Mouse (Mus musculus): Measurements from ENCODE around the gene Ryr1. TPM values are rescaled to one million over a fixed set of nuclear protein-coding genes. Genes with fewer than 3 reads are reported as not detected.

The Ryr1 gene
- polyA plus RNA-seq, 1 experiment from 2014 or later = 0.58 TPM

DNA sequence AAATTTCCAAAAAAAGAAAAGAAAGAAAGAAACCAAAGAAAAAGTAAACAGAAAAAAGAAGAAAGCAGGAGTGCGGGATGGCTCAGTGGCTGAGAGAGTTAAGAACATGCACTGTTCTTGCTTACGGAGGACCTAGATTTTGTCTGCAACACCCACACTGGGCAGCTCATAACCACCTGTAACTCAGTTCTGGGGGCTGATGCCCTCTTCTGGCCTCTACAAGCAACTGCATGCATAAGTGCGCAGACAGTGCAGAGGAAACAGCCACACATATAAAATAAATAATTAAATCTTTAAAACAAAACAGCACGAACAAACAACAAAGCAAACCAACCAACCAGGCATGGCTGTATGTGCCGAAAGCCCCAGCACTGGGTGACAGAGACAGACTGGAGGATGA is 92.3 kb downstream of the Ryr1 start:
- Histone ChIP-seq H3K27me3 (ENCODE audit: control insufficient read depth, insufficient read depth, low read depth, low read length) (no peaks in the 10 kb centered on the region), H3K36me3 (ENCODE audit: control insufficient read depth, insufficient read depth) (no peaks in the 10 kb centered on the region), H3K27ac (ENCODE audit: low read length) (no peak overlapping the region), H3K4me2 (ENCODE audit: low read depth, low read length) (no peak overlapping the region), H3K4me1 (ENCODE audit: control insufficient read depth, low read depth, low read length) (peaks cover 23% of the 10 kb centered on the region), H3K4me3 (ENCODE audit: low read depth, low read length) (no peak overlapping the region), H3K9me3 (replicated peaks; ENCODE audit: control insufficient read depth, low read length) (no peaks in the 10 kb centered on the region), H3K9ac (ENCODE audit: low read depth, low read length) (no peak overlapping the region)
- 74% methylated on average over 5 of the region's 5 CpGs for WGBS (ENCODE audit: insufficient replicate concordance)
- ATAC-seq (ENCODE audit: low read depth) = no peak

DNA sequence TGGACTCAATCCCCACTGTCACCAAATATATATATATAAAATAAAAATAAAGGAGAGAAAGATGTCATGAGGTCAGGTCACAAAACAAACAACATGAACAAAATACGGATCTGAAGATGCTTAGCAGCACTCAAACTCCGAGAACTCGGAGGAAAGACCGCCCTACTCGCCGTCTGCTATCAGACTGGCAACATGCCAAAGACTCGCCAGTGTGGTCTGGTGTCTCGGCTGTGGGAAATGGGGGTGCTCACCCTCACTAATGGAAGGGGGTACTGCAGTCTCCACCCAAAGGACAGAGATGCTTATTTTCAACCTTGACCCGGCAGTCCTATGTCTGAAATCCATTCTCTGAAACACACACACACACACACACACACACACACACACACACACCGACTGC is 93.3 kb downstream of the Ryr1 start:
- no peaks in the 10 kb centered on the region for H3K27me3 ChIP-seq (ENCODE audit: control insufficient read depth, insufficient read depth, low read depth, low read length)
- H3K4me1 ChIP-seq (ENCODE audit: control insufficient read depth, low read depth, low read length) = peaks cover 23% of the 10 kb centered on the region
- no peak overlapping the region for H3K4me3 ChIP-seq (ENCODE audit: low read depth, low read length)
- H3K4me2 ChIP-seq (ENCODE audit: low read depth, low read length) = no peak overlapping the region
- no peak for ATAC-seq (ENCODE audit: low read depth)
- no peaks in the 10 kb centered on the region for H3K9me3 ChIP-seq (replicated peaks; ENCODE audit: control insufficient read depth, low read length)
- peak overlapping the region; percentile 22; the same call in 1 of the 2 replicates for H3K27ac ChIP-seq (ENCODE audit: low read length)
- WGBS (ENCODE audit: insufficient replicate concordance) = 47% methylated on average over 10 of the region's 10 CpGs
- H3K9ac ChIP-seq (ENCODE audit: low read depth, low read length) = no peak overlapping the region
- no peaks in the 10 kb centered on the region for H3K36me3 ChIP-seq (ENCODE audit: control insufficient read depth, insufficient read depth)

DNA sequence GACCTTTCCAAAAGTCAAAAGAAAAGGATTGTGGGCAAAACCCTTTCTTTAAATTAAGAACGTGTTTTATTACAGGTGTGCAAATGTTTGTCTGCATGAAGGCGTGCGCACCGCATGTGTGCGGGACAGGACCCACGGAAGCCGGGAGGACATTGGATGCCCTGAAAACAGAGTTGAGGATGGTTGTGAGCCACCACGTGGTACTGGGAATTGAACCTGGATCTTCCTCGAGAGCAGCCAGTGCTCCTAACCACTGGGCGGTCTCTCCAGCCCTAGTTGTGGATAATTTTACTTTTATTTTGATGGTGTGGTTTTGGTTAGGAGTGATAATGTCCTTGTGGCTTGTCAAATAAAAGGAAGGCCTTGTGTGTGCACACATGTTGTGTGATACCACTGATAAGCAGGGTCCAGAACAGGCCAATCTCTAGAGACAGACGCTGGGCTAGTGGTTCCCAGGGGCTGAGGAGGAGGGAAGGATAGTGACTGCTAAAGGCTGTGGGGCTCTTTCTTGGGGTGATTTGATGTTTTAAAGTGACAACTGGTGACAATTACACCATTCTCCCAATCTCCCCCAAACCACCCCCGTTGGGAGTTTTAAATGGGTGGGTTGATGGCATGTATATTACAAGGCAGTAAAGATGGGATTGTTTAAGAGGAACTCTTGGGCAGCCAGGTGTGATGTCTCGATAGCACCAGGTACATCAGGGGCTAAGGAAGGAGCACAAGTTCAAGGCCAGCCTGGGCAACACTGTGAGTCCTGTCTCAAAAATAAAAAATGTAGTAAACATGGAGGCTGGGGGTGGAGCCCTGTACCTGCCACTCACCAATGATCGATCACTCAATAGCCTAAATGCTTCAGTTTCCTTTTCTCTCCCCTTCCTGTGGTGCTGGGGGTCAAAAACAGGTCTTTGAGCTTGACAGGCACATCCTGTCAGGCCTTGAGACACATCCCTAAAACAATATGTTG is 95.0 kb downstream of the Ryr1 start:
- H3K27ac ChIP-seq (ENCODE audit: low read length) = peak overlapping the region; percentile 92
- peak; percentile 99 for ATAC-seq (ENCODE audit: low read depth)
- H3K36me3 ChIP-seq (ENCODE audit: control insufficient read depth, insufficient read depth) = no peaks in the 10 kb centered on the region
- no peak overlapping the region for H3K4me3 ChIP-seq (ENCODE audit: low read depth, low read length)
- peaks cover 30% of the 10 kb centered on the region for H3K4me1 ChIP-seq (ENCODE audit: control insufficient read depth, low read depth, low read length)
- no peaks in the 10 kb centered on the region for H3K27me3 ChIP-seq (ENCODE audit: control insufficient read depth, insufficient read depth, low read depth, low read length)
- peak overlapping the region; percentile 36; the same call in 1 of the 2 replicates for H3K4me2 ChIP-seq (ENCODE audit: low read depth, low read length)
- 0 out of 2 replicates have a peak overlapping the region, but pooled peaks have one; percentile 12 for H3K9ac ChIP-seq (ENCODE audit: low read depth, low read length)
- H3K9me3 ChIP-seq (replicated peaks; ENCODE audit: control insufficient read depth, low read length) = no peaks in the 10 kb centered on the region
- 35% methylated on average over 14 of the region's 14 CpGs for WGBS (ENCODE audit: insufficient replicate concordance)

DNA sequence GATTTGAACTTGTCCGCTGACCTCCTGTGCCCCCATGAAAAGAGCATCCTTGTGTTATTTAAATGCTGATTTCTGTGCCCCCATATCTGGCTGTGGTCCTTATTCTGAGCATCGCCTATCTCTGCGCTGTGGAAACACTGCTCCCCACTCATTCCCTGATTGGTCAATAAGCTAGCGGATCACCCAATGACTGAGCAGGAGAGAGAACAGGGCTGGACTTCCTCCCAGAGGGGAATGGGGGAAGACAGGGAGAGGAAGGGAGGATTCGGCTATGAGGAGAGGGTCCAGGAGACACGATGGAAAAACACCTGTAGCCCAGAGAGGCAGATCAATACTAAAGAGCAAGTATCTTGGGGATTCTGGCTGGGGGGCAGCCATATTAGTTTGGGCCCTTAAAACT is 96.2 kb downstream of the Ryr1 start:
- no peak overlapping the region for H3K27ac ChIP-seq (ENCODE audit: low read length)

DNA sequence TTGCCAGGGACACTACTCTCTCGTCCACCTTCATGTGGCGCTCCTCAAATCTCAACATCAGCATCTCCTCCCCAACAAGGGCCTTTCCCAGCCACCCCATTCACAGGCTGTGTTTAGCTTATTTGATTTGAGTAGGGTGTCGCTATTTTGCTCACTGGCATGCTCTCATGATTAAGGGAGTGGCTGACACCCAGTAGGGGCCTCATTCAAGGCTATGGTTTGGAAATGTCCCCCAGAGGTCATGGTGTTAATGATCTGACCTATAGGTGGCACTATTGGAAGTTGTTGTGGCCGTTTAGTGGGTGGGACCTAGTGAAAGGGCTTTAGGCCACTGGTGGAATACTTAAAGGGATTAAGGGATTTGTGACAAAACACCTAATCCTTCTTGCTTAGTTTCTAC is 98.2 kb downstream of the Ryr1 start:
- ATAC-seq (ENCODE audit: low read depth) = no peak
- no peaks in the 10 kb centered on the region for H3K27me3 ChIP-seq (ENCODE audit: control insufficient read depth, insufficient read depth, low read depth, low read length)

More for the DNA sequence above, 96.2 kb downstream of the Ryr1 start:
- Histone ChIP-seq H3K4me3 (ENCODE audit: low read depth, low read length) (no peak overlapping the region), H3K36me3 (ENCODE audit: control insufficient read depth, insufficient read depth) (no peaks in the 10 kb centered on the region), H3K27me3 (ENCODE audit: control insufficient read depth, insufficient read depth, low read depth, low read length) (no peaks in the 10 kb centered on the region), H3K4me1 (ENCODE audit: control insufficient read depth, low read depth, low read length) (peaks cover 30% of the 10 kb centered on the region), H3K9me3 (replicated peaks; ENCODE audit: control insufficient read depth, low read length) (no peaks in the 10 kb centered on the region), H3K4me2 (ENCODE audit: low read depth, low read length) (no peak overlapping the region), H3K9ac (ENCODE audit: low read depth, low read length) (no peak overlapping the region)
- WGBS (ENCODE audit: insufficient replicate concordance) = 75% methylated on average over 6 of the region's 6 CpGs
- no peak for ATAC-seq (ENCODE audit: low read depth)

DNA sequence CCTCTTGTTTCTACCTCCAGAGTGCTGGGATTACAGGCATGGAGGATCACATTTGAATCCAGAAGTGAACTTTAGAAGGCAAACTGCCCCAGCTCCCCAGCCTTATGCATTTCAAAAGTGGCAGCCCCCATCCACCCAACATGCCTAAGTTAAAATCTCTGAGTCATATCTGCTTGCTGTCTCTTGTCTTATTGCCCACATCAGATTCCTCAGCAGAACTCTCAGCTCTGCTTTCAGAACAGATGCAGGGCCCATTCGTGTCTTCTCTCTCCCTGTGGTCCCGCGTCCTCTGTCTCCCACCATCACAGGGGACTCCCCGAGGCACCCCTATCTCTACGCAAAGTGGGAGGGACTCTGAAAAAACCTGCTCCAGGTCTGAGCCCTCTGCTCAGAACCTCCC is 98.8 kb downstream of the Ryr1 start:
- H3K36me3 ChIP-seq (ENCODE audit: control insufficient read depth, insufficient read depth) = no peaks in the 10 kb centered on the region
- no peak overlapping the region for H3K27ac ChIP-seq (ENCODE audit: low read length)
- H3K4me1 ChIP-seq (ENCODE audit: control insufficient read depth, low read depth, low read length) = peaks cover 24% of the 10 kb centered on the region
- H3K27me3 ChIP-seq (ENCODE audit: control insufficient read depth, insufficient read depth, low read depth, low read length) = no peaks in the 10 kb centered on the region
- no peak for ATAC-seq (ENCODE audit: low read depth)
- H3K4me2 ChIP-seq (ENCODE audit: low read depth, low read length) = no peak overlapping the region
- WGBS (ENCODE audit: insufficient replicate concordance) = 73% methylated on average over 5 of the region's 5 CpGs
- no peaks in the 10 kb centered on the region for H3K9me3 ChIP-seq (replicated peaks; ENCODE audit: control insufficient read depth, low read length)
- no peak overlapping the region for H3K9ac ChIP-seq (ENCODE audit: low read depth, low read length)
- no peak overlapping the region for H3K4me3 ChIP-seq (ENCODE audit: low read depth, low read length)

More for the DNA sequence above, 98.2 kb downstream of the Ryr1 start:
- 82% methylated on average over 4 of the region's 4 CpGs for WGBS (ENCODE audit: insufficient replicate concordance)
- no peak overlapping the region for H3K4me2 ChIP-seq (ENCODE audit: low read depth, low read length)
- H3K27ac ChIP-seq (ENCODE audit: low read length) = no peak overlapping the region
- no peaks in the 10 kb centered on the region for H3K9me3 ChIP-seq (replicated peaks; ENCODE audit: control insufficient read depth, low read length)
- H3K9ac ChIP-seq (ENCODE audit: low read depth, low read length) = no peak overlapping the region
- peaks cover 30% of the 10 kb centered on the region for H3K4me1 ChIP-seq (ENCODE audit: control insufficient read depth, low read depth, low read length)
- H3K4me3 ChIP-seq (ENCODE audit: low read depth, low read length) = no peak overlapping the region
- no peaks in the 10 kb centered on the region for H3K36me3 ChIP-seq (ENCODE audit: control insufficient read depth, insufficient read depth)

DNA sequence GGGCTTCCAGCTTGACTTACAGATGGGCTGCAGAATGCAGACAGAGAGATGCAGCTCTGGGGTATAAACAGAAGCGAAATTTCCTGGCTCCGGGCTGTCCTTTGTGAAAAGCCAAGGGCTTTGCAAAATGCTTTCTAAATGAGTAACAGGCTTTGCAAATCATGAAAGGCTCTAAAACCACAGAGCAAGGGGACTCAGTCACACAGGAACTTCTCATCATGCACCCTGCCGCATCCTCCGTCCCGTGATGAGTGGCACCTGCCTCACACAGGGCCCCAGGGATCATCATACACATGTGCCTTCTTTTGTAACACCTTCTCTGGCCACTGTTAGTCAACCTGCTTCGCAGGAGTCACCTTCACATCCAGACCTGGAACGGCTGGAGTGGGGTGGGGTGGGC is 99.4 kb downstream of the Ryr1 start:
- no peak for ATAC-seq (ENCODE audit: low read depth)
- Histone ChIP-seq H3K36me3 (ENCODE audit: control insufficient read depth, insufficient read depth) (no peaks in the 10 kb centered on the region), H3K27me3 (ENCODE audit: control insufficient read depth, insufficient read depth, low read depth, low read length) (peaks cover 5% of the 10 kb centered on the region), H3K9me3 (replicated peaks; ENCODE audit: control insufficient read depth, low read length) (no peaks in the 10 kb centered on the region), H3K27ac (ENCODE audit: low read length) (no peak overlapping the region), H3K4me1 (ENCODE audit: control insufficient read depth, low read depth, low read length) (peaks cover 20% of the 10 kb centered on the region), H3K9ac (ENCODE audit: low read depth, low read length) (no peak overlapping the region), H3K4me3 (ENCODE audit: low read depth, low read length) (no peak overlapping the region), H3K4me2 (ENCODE audit: low read depth, low read length) (no peak overlapping the region)
- WGBS (ENCODE audit: insufficient replicate concordance) = 65% methylated on average over 7 of the region's 7 CpGs

DNA sequence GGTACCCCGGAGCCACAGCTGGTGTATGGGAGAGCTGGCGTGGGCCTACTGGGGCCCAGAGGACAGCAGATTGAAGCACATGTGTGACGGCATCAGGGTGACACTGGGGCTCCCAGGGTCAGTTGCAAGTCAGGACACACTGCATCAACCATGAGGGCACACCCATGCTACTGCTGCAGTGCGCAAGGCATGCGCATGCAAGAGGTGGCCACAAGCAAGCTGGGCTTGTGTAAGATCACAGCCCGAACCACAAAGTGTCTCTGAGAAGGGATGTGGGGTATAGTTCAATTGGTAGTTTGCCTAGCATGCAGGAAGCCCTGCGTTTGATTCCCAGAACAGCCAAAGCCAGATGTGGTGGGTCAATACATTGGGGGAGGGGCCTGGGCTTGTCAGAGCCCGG is 101.5 kb downstream of the Ryr1 start:
- no peak overlapping the region for H3K27ac ChIP-seq (ENCODE audit: low read length)
- H3K4me2 ChIP-seq (ENCODE audit: low read depth, low read length) = no peak overlapping the region
- 75% methylated on average over 8 of the region's 8 CpGs for WGBS (ENCODE audit: insufficient replicate concordance)
- H3K27me3 ChIP-seq (ENCODE audit: control insufficient read depth, insufficient read depth, low read depth, low read length) = peaks cover 26% of the 10 kb centered on the region
- H3K36me3 ChIP-seq (ENCODE audit: control insufficient read depth, insufficient read depth) = no peaks in the 10 kb centered on the region
- H3K4me3 ChIP-seq (ENCODE audit: low read depth, low read length) = no peak overlapping the region
- peaks cover 12% of the 10 kb centered on the region for H3K4me1 ChIP-seq (ENCODE audit: control insufficient read depth, low read depth, low read length)
- H3K9me3 ChIP-seq (replicated peaks; ENCODE audit: control insufficient read depth, low read length) = no peaks in the 10 kb centered on the region
- no peak overlapping the region for H3K9ac ChIP-seq (ENCODE audit: low read depth, low read length)
- no peak for ATAC-seq (ENCODE audit: low read depth)

DNA sequence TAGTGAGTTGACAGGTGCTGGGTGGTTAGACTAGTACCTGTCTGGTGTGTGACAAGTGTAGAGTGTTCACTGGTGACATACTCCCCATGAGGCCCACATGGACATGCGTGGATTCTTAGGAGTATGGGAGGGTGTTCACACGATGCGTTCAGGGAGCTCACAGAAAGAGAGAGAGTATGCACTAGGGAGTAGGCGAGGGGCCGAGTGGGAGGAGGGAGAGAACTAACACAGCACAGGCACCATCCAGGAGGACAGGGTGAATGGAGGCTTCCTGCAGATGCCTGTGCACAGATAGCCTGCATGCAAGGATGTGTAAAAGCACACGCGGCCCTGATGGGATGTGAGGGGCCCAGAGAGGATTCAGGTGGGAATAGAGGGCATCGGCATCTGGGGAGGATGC is 102.5 kb downstream of the Ryr1 start:
- Histone ChIP-seq H3K27me3 (ENCODE audit: control insufficient read depth, insufficient read depth, low read depth, low read length) (peaks cover 36% of the 10 kb centered on the region), H3K9me3 (replicated peaks; ENCODE audit: control insufficient read depth, low read length) (no peaks in the 10 kb centered on the region), H3K36me3 (ENCODE audit: control insufficient read depth, insufficient read depth) (no peaks in the 10 kb centered on the region), H3K4me2 (ENCODE audit: low read depth, low read length) (no peak overlapping the region), H3K4me1 (ENCODE audit: control insufficient read depth, low read depth, low read length) (peaks cover 12% of the 10 kb centered on the region), H3K4me3 (ENCODE audit: low read depth, low read length) (no peak overlapping the region), H3K9ac (ENCODE audit: low read depth, low read length) (no peak overlapping the region), H3K27ac (ENCODE audit: low read length) (no peak overlapping the region)
- WGBS (ENCODE audit: insufficient replicate concordance) = 73% methylated on average over 8 of the region's 8 CpGs
- ATAC-seq (ENCODE audit: low read depth) = no peak

Data from liver, embryonic 16.5 days (tissue).